Mouse (Mus musculus): ENCODE results near the gene Duoxa2. TPM values are rescaled to one million over a fixed set of nuclear protein-coding genes. Genes with fewer than 3 reads are reported as not detected.
A peak's percentile ranks its signal among the peaks of the same experiment; 100 is the strongest.
"Not testable (repeated sequence)": the region's sequence is repeated elsewhere in the genome, so short reads cannot be mapped to it uniquely, and the experiment has no call there.

The Duoxa2 gene
- total and polyA plus RNA-seq, 2 experiments = 0.09 TPM; not detected in 1

DNA sequence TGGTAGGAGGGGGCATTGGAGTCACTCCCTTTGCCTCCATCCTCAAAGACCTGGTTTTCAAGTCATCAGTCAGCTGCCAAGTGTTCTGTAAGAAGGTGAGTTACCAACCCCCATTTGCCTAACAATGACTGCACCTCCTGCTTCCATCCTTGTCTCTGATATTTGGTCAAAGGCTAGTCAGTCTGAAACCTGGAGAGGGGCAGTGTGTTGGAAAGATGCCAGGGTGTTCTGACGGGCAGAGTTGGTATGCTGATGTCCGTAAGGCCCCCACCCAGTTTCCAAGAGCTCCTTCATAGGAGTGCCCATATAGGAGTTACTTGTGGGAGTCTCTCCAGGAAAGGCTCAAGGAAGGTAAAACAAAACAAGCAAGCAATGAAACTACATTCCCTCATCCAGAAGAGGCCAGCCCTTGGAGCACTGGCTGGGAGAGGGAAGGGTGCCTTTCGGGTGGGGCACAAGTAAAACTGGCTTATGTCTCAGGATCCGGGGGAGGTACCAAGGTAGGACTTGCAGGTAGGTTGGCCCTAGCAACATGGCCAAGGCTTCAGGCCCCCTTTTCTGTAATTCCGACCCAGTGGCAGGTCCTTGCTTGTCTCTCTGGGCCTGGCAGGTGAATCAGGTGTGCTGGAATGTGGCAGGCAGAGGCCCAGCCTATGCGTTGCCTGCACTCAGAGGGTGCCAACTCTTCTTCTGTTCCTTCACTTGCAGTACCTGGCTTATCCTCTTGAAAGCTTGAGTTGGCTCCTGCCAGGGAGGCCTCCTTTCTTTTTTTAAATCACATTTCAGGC, 46.6 kb downstream of the Duoxa2 start:
- no peaks in the 10 kb centered on the region for H3K27me3 ChIP-seq (ENCODE audit: control insufficient read depth, insufficient read depth, low read length)
- H3K79me2 ChIP-seq (ENCODE audit: control insufficient read depth, insufficient read depth, low read length) = no peaks in the 10 kb centered on the region
- peaks cover 4% of the 10 kb centered on the region for H3K4me1 ChIP-seq (ENCODE audit: control insufficient read depth, insufficient read depth, low read length)
- no peaks in the 10 kb centered on the region for H3K36me3 ChIP-seq (ENCODE audit: control insufficient read depth, insufficient read depth, low read length)
- no peak for TF ChIP-seq POLR2A (IDR thresholded peaks at IDR 0.05; ENCODE audit: extremely low read depth, insufficient read depth, low read length)
- TF ChIP-seq CTCF (IDR thresholded peaks at IDR 0.05; ENCODE audit: low read depth, low read length) = no peak
- no peak overlapping the region for H3K27ac ChIP-seq (replicated peaks; ENCODE audit: insufficient read depth, low read depth, low read length)
- 90% methylated on average over 6 of the region's 6 CpGs for WGBS
- no peak for DNase-seq (ENCODE audit: extremely low read depth, low read depth, low spot score)
- no peak overlapping the region for H3K9ac ChIP-seq (ENCODE audit: low read depth, low read length)
- H3K4me3 ChIP-seq (ENCODE audit: insufficient read depth, low read depth, low read length) = no peak overlapping the region

DNA sequence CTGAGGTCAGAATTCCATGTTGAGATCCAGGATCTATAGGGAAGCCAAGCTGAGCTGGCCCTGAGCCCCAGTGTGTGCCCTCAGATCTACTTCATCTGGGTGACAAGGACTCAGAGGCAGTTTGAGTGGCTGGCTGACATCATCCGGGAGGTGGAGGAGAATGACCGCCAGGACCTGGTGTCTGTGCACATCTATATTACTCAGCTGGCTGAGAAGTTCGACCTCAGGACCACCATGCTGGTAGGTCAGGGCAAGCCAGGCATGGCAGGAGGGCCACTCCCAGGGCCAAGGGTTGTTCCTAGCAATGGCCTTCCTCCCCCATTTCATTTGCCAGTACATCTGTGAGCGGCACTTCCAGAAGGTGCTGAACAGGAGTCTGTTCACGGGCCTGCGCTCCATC, 47.5 kb downstream of the Duoxa2 start:
- not testable (repeated sequence) for H3K27ac ChIP-seq (replicated peaks; ENCODE audit: insufficient read depth, low read depth, low read length); H3K9ac ChIP-seq (ENCODE audit: low read depth, low read length); H3K27me3 ChIP-seq (ENCODE audit: control insufficient read depth, insufficient read depth, low read length); H3K36me3 ChIP-seq (ENCODE audit: control insufficient read depth, insufficient read depth, low read length); H3K4me1 ChIP-seq (ENCODE audit: control insufficient read depth, insufficient read depth, low read length); H3K4me3 ChIP-seq (ENCODE audit: insufficient read depth, low read depth, low read length); DNase-seq (ENCODE audit: extremely low read depth, low read depth, low spot score); H3K79me2 ChIP-seq (ENCODE audit: control insufficient read depth, insufficient read depth, low read length)
- 83% methylated on average over 6 of the region's 6 CpGs for WGBS

DNA sequence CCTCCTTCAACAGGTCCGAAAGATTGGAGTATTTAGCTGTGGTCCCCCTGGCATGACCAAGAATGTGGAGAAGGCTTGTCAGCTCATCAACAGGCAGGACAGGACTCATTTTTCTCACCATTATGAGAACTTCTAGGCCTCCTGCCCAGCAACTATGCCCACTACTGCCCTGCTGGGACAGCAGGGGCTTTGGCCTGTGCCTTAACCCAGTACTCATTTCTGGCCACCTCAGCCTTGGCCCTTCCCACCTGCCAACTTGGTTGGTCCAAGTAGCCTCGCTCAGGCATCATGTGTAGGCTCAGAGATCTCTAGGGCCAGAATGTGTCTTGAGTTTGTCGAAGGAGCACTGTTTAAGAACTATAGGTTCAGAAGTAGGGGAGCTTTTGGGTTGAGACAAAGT, 48.6 kb downstream of the Duoxa2 start:
- TF ChIP-seq CTCF (IDR thresholded peaks at IDR 0.05; ENCODE audit: low read depth, low read length) (no peak), POLR2A (IDR thresholded peaks at IDR 0.05; ENCODE audit: extremely low read depth, insufficient read depth, low read length) (no peak)
- WGBS = 89% methylated on average over 3 of the region's 3 CpGs
- Histone ChIP-seq H3K79me2 (ENCODE audit: control insufficient read depth, insufficient read depth, low read length) (no peaks in the 10 kb centered on the region), H3K27me3 (ENCODE audit: control insufficient read depth, insufficient read depth, low read length) (no peaks in the 10 kb centered on the region), H3K9ac (ENCODE audit: low read depth, low read length) (no peak overlapping the region), H3K4me1 (ENCODE audit: control insufficient read depth, insufficient read depth, low read length) (peaks cover 4% of the 10 kb centered on the region), H3K36me3 (ENCODE audit: control insufficient read depth, insufficient read depth, low read length) (no peaks in the 10 kb centered on the region), H3K27ac (replicated peaks; ENCODE audit: insufficient read depth, low read depth, low read length) (no peak overlapping the region), H3K4me3 (ENCODE audit: insufficient read depth, low read depth, low read length) (no peak overlapping the region)
- no peak for DNase-seq (ENCODE audit: extremely low read depth, low read depth, low spot score)

DNA sequence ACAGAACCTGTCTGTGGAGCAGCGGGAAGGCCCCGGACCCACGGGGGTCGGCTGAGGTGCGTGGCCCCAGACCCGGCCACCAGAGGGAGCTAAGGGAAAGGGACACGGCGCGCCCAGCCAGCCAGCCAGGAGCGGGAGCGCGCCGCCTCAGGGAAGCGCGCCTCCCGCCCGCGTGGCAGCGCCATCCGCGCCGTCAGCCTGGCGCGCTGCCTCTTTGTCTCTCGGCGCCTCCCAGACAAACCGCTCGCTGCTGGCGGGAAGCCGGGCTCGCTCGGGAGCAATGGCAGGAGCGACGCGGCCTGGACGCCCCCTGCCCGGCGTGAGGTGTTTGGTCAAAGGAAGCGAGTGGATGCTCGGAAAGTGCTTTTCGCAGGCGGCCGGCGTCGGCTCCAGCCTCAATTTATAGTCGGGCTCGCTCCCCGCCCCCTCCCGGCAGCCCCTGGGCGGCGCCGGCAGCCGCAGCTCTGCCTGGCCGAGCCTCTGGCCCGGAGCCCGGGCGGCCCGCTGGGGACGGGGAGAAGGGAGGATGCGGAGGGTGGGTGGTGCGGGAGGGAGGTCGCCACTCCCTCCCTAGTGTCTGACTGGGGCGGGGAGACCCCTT, 49.9 kb downstream of the Duoxa2 start:
- no peaks in the 10 kb centered on the region for H3K36me3 ChIP-seq (ENCODE audit: control insufficient read depth, insufficient read depth, low read length)
- H3K9ac ChIP-seq (ENCODE audit: low read depth, low read length) = peak overlapping the region; percentile 86
- under 1% methylated on average over 63 of the region's 63 CpGs for WGBS
- DNase-seq (ENCODE audit: extremely low read depth, low read depth, low spot score) = peak; percentile 49
- no peaks in the 10 kb centered on the region for H3K27me3 ChIP-seq (ENCODE audit: control insufficient read depth, insufficient read depth, low read length)
- peak overlapping the region; percentile 71 for H3K27ac ChIP-seq (replicated peaks; ENCODE audit: insufficient read depth, low read depth, low read length)
- peak; percentile 82 for TF ChIP-seq CTCF (IDR thresholded peaks at IDR 0.05; ENCODE audit: low read depth, low read length)
- no peak for TF ChIP-seq POLR2A (IDR thresholded peaks at IDR 0.05; ENCODE audit: extremely low read depth, insufficient read depth, low read length)
- H3K4me3 ChIP-seq (ENCODE audit: insufficient read depth, low read depth, low read length) = peak overlapping the region; percentile 89
- H3K79me2 ChIP-seq (ENCODE audit: control insufficient read depth, insufficient read depth, low read length) = no peaks in the 10 kb centered on the region
- H3K4me1 ChIP-seq (ENCODE audit: control insufficient read depth, insufficient read depth, low read length) = peaks cover 4% of the 10 kb centered on the region

DNA sequence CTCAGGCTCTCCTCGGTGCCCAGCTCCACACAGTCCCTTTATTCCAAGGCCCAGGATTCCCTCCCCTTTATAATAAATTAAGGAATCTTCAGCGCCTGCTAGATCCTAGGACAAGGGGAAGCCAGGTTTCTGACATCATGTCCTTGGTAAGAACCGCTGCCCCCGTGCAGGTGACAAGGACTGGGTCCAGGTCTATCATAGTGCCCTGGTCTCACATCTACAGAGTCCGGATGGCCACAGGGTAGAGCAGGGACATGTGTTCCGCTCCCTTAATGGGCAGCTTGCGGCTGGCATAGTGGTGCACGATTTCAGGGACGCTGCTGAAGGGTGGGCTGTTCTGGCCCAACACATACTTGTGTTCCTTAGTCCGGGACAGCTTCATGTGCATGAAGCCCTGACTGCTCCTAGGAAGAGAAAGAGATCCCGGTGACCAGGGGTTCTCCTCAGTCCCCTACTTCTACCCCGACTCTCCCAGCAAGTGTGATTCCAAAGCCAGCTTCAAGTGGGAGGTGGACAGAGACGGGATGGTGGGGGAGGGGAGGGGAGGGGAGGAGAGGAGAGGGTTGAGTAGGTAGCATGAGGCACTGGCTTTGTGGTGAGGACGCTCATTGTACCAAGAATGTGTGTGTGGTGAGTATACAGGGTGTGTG, 50.6 kb downstream of the Duoxa2 start:
- peaks cover 4% of the 10 kb centered on the region for H3K4me1 ChIP-seq (ENCODE audit: control insufficient read depth, insufficient read depth, low read length)
- no peak for DNase-seq (ENCODE audit: extremely low read depth, low read depth, low spot score)
- H3K79me2 ChIP-seq (ENCODE audit: control insufficient read depth, insufficient read depth, low read length) = no peaks in the 10 kb centered on the region
- TF ChIP-seq CTCF (IDR thresholded peaks at IDR 0.05; ENCODE audit: low read depth, low read length) (no peak), POLR2A (IDR thresholded peaks at IDR 0.05; ENCODE audit: extremely low read depth, insufficient read depth, low read length) (no peak)
- 57% methylated on average over 14 of the region's 14 CpGs for WGBS
- H3K9ac ChIP-seq (ENCODE audit: low read depth, low read length) = peak overlapping the region; percentile 86
- no peak overlapping the region for H3K27ac ChIP-seq (replicated peaks; ENCODE audit: insufficient read depth, low read depth, low read length)
- H3K36me3 ChIP-seq (ENCODE audit: control insufficient read depth, insufficient read depth, low read length) = no peaks in the 10 kb centered on the region
- H3K4me3 ChIP-seq (ENCODE audit: insufficient read depth, low read depth, low read length) = peak overlapping the region; percentile 89; the same call in 1 of the 2 replicates
- H3K27me3 ChIP-seq (ENCODE audit: control insufficient read depth, insufficient read depth, low read length) = no peaks in the 10 kb centered on the region
